Mouse (Mus musculus) MEL (cell line): ENCODE results near the gene Cadps. TPM values are rescaled to one million over a fixed set of nuclear protein-coding genes. Genes with fewer than 3 reads are reported as not detected.

Experiments
- DNase-seq: peaks from one replicate; pipeline ENCODE4 v3.0.0; 2011; ENCODE audit warnings: low read depth, low spot score
- H3K27ac ChIP-seq: 2 replicates; pipeline ENCODE4 v1.5.1; 2012; ENCODE audit warnings: low read depth, mild to moderate bottlenecking, control low read depth, low read length, moderate library complexity; ENCODE audit not compliant: control insufficient read depth
- H3K27me3 ChIP-seq, 2 experiments: fragments of 150-350 bp in 1 of 2; sonication (generic) in 1 of 2; 2 replicates each; pipeline ENCODE4 v1.6.1; 2012; ENCODE audit warnings: low read length in 2 of 2, mild to moderate bottlenecking in 2 of 2, improper control_type of control experiment in 1 of 2, moderate library complexity in 1 of 2; ENCODE audit not compliant: insufficient read depth in 2 of 2, control insufficient read depth in 1 of 2
- H3K36me3 ChIP-seq, 2 experiments: 2 replicates each; pipeline ENCODE4 v1.6.1; 2012 to 2014; ENCODE audit warnings: low read length in 2 of 2, improper control_type of control experiment in 1 of 2, inconsistent platforms in 1 of 2, mild to moderate bottlenecking in 1 of 2; ENCODE audit not compliant: insufficient read depth in 2 of 2, control insufficient read depth in 1 of 2
- H3K4me1 ChIP-seq, 2 experiments: fragments of 150-350 bp in 1 of 2; sonication (generic) in 1 of 2; 2 replicates each; pipeline ENCODE4 v1.6.1; 2012; ENCODE audit warnings: low read length in 2 of 2, improper control_type of control experiment in 1 of 2, mild to moderate bottlenecking in 1 of 2; ENCODE audit not compliant: insufficient read depth in 2 of 2, control insufficient read depth in 1 of 2
- H3K4me3 ChIP-seq, 2 experiments: fragments of 150-350 bp in 1 of 2; sonication (generic) in 1 of 2; 2 replicates each; pipeline ENCODE4 v1.5.1; 2012; ENCODE audit warnings: low read depth in 2 of 2, low read length in 2 of 2, mild to moderate bottlenecking in 2 of 2, moderate library complexity in 2 of 2, control low read depth in 1 of 2, improper control_type of control experiment in 1 of 2; ENCODE audit not compliant: control insufficient read depth in 1 of 2, insufficient read depth in 1 of 2
- H3K79me2 ChIP-seq: 2 replicates; pipeline ENCODE4 v1.6.1; 2012; ENCODE audit warnings: mild to moderate bottlenecking, low read length, moderate library complexity; ENCODE audit not compliant: control insufficient read depth, poor library complexity, insufficient read depth
- H3K9ac ChIP-seq: 2 replicates; pipeline ENCODE4 v1.6.1; 2012; ENCODE audit warnings: low read depth, mild to moderate bottlenecking, control low read depth, low read length, moderate library complexity; ENCODE audit not compliant: control insufficient read depth, poor library complexity, severe bottlenecking
- H3K9me3 ChIP-seq: fragments of 150-350 bp; sonication (generic); replicated peaks from 2 replicates; pipeline ENCODE4 v1.6.1; 2012; ENCODE audit warnings: mild to moderate bottlenecking, low read length, improper control_type of control experiment, moderate library complexity; ENCODE audit not compliant: insufficient read depth
- BHLHE40 ChIP-seq: IDR thresholded peaks from 2 replicates; pipeline ENCODE4 v1.6.1; 2012; ENCODE audit warnings: low read depth, mild to moderate bottlenecking, inconsistent platforms, low read length, improper control_type of control experiment, borderline replicate concordance
- CHD2 ChIP-seq: IDR thresholded peaks from 2 replicates; pipeline ENCODE4 v1.6.1; 2011; ENCODE audit warnings: low read length, improper control_type of control experiment
- ELF1 ChIP-seq: IDR thresholded peaks from 2 replicates; pipeline ENCODE4 v1.6.1; 2014; ENCODE audit warnings: low read depth, mild to moderate bottlenecking, inconsistent platforms, low read length, improper control_type of control experiment, moderate library complexity
- ETS1 ChIP-seq: IDR thresholded peaks from 2 replicates; pipeline ENCODE4 v1.6.1; 2012; ENCODE audit warnings: low read depth, mild to moderate bottlenecking, inconsistent platforms, low read length, improper control_type of control experiment, moderate library complexity
- GABPA ChIP-seq: IDR thresholded peaks from 2 replicates; pipeline ENCODE4 v1.6.1; 2012; ENCODE audit warnings: low read depth, mild to moderate bottlenecking, inconsistent platforms, low read length, improper control_type of control experiment, moderate library complexity
- GATA1 ChIP-seq: IDR thresholded peaks from 2 replicates; pipeline ENCODE4 v1.6.1; 2011; ENCODE audit warnings: low read depth, low read length, improper control_type of control experiment
- MAFK ChIP-seq: IDR thresholded peaks from 2 replicates; pipeline ENCODE4 v1.6.1; 2011; ENCODE audit warnings: low read depth, mild to moderate bottlenecking, low read length, improper control_type of control experiment, borderline replicate concordance
- MYB ChIP-seq: IDR thresholded peaks from 2 replicates; pipeline ENCODE4 v1.6.1; 2011; ENCODE audit warnings: mild to moderate bottlenecking, low read depth, low read length, improper control_type of control experiment
- MYC ChIP-seq: IDR thresholded peaks from 2 replicates; pipeline ENCODE4 v1.6.1; 2011; ENCODE audit warnings: low read depth, mild to moderate bottlenecking, low read length, improper control_type of control experiment, moderate library complexity
- POLR2AphosphoS2 ChIP-seq: IDR thresholded peaks from 2 replicates; pipeline ENCODE4 v1.6.1; 2011; ENCODE audit warnings: low read length, improper control_type of control experiment
- RCOR1 ChIP-seq: IDR thresholded peaks from 2 replicates; pipeline ENCODE4 v1.6.1; 2012; ENCODE audit warnings: low read depth, mild to moderate bottlenecking, inconsistent platforms, low read length, improper control_type of control experiment
- UBTF ChIP-seq: IDR thresholded peaks from 2 replicates; pipeline ENCODE4 v1.6.1; 2012; ENCODE audit warnings: low read depth, mild to moderate bottlenecking, inconsistent platforms, low read length, improper control_type of control experiment, moderate library complexity, borderline replicate concordance; ENCODE audit not compliant: insufficient read depth
- USF1 ChIP-seq: IDR thresholded peaks from 2 replicates; pipeline ENCODE4 v1.6.1; 2014; ENCODE audit warnings: low read depth, mild to moderate bottlenecking, inconsistent platforms, low read length, improper control_type of control experiment, moderate library complexity
- ZKSCAN1 ChIP-seq: IDR thresholded peaks from 2 replicates; pipeline ENCODE4 v1.6.1; 2012; ENCODE audit warnings: low read depth, mild to moderate bottlenecking, inconsistent platforms, low read length, improper control_type of control experiment, moderate library complexity
- ZMIZ1 ChIP-seq: IDR thresholded peaks from 2 replicates; pipeline ENCODE4 v1.6.1; 2012; ENCODE audit warnings: low read depth, mild to moderate bottlenecking, inconsistent platforms, low read length, improper control_type of control experiment, moderate library complexity
- ZNF384 ChIP-seq: IDR thresholded peaks from 2 replicates; pipeline ENCODE4 v1.6.1; 2012; ENCODE audit warnings: low read depth, mild to moderate bottlenecking, inconsistent platforms, low read length, improper control_type of control experiment
- polyA plus RNA-seq, 2 experiments: library from polyadenylated mRNA; stranded (reverse) in 1 of 2; unstranded in 1 of 2; fragments of >175 nt in 1 of 2; fragments of >200 nt in 1 of 2; gene quantifications; 2 replicates each; pipeline versions ENCODE4 v1.2.1 to v1.2.4; 2012; ENCODE audit warnings: low replicate concordance in 2 of 2, low read depth in 1 of 2; ENCODE audit not compliant: insufficient read length in 2 of 2, insufficient read depth in 1 of 2, missing spikeins in 1 of 2
- total RNA-seq: library from RNA; depleted of rRNA; stranded (reverse); fragments of 300-350 nt; gene quantifications from 2 replicates; pipeline ENCODE4 v1.2.3, GENCODE M21; 2012

Cadps gene
- total and polyA plus RNA-seq, 3 experiments, result not detected

DNA sequence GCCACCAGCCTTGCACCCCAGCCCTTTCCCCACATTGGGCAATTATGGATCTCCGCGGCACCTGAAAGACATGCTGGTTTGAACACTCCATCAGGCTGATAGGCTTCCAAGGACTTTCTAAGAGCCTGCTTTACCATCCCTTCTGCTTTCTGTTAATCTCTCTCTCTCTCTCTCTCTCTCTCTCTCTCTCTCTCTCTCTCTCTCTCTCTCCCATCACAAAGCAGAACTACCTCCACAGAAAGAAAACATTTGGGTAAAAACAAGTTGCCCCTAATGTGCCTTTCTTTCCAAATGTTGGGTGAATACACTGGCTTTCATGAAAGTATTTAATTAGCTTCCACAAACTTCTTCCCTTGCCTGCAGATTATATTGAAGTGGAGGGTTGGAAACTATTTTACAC lies 474.8 kb downstream of the Cadps start, which contains the start of gene Fezf2:
TSS of gene Fezf2 (minus strand) at position 101 of the 400 bp plus-strand sequence.
- no peak for DNase-seq
- H3K4me3 ChIP-seq, result no peak within 1 kb of the TSS
- no peaks in the 10 kb centered on the region for H3K79me2 ChIP-seq
- H3K9ac ChIP-seq, result no peak within 1 kb of the TSS
- H3K27ac ChIP-seq, result no peak within 1 kb of the TSS
- H3K4me1 ChIP-seq, result no peaks in the 10 kb centered on the region
- no peaks in the 10 kb centered on the region for H3K9me3 ChIP-seq
- TF ChIP-seq MYC, result no peak
- no peak for TF ChIP-seq MYB
- TF ChIP-seq GABPA, result no peak
- TF ChIP-seq USF1, result no peak
- no peak for TF ChIP-seq ZMIZ1
- TF ChIP-seq UBTF, result no peak
- TF ChIP-seq CHD2, result no peak
- TF ChIP-seq RCOR1, result no peak
- TF ChIP-seq ETS1, result no peak
- TF ChIP-seq MAFK, result no peak
- TF ChIP-seq ZNF384, result no peak
- no peak for TF ChIP-seq BHLHE40
- TF ChIP-seq POLR2AphosphoS2, result no peak
- TF ChIP-seq ELF1, result no peak
- H3K36me3 ChIP-seq, result no peaks in the 10 kb centered on the region
- H3K27me3 ChIP-seq, result no peaks in the 10 kb centered on the region

DNA sequence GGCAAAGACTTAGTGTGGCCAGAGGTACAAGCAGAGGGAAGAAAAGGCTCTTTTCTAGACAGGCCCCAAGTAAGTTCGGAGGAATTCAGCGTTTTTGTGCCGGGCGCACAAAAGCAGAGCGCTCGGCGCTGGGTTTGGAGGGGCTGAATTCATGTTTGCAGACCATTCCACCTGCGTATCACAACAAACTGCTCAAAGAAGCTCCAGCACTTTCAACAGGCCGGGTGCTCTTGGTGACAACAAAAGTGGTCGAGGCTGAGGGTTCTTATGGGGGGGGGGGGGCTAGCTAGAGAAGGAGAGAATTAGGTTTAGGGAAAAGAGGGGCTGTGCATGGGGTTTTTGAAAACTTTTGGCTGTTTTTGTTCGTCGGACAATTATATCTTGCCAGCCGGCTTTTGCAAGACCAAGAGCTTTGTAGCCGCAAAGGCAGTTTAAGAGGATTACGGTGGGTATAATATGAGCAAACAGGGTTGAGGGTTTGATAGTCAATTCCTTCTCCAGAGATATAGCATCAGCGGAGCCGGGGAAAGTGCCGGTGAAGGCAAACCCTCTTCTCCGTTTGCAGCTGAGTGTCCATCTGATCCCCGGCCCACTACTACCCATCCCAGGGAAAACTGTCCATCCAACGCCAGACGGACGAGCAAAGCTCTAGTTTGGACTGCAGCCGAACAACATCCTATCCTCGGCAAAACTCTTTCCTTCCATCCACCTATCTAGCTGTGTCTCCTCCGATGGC lies 475.8 kb downstream of the Cadps start:
- TF ChIP-seq GATA1 (no peak), MYB (no peak), ZKSCAN1 (no peak), USF1 (no peak)
- TF ChIP-seq, all 39 proteins: peak for 0
- H3K9me3 ChIP-seq, result no peaks in the 10 kb centered on the region
- no peak overlapping the region for H3K9ac ChIP-seq
- H3K4me3 ChIP-seq, result no peak overlapping the region
- no peaks in the 10 kb centered on the region for H3K27me3 ChIP-seq
- no peaks in the 10 kb centered on the region for H3K79me2 ChIP-seq
- no peak for DNase-seq
- H3K36me3 ChIP-seq, result no peaks in the 10 kb centered on the region
- no peak overlapping the region for H3K27ac ChIP-seq
- H3K4me1 ChIP-seq, result no peaks in the 10 kb centered on the region
